Mouse (Mus musculus) forebrain, embryonic 14.5 days (tissue): ENCODE measurements around the gene Taz. TPM values are rescaled to one million over a fixed set of nuclear protein-coding genes. Genes with fewer than 3 reads are reported as not detected.

Source experiments
- ATAC-seq: fragments of 200-750 bp; cut with Nextera tagmentation; 2 replicates; pipeline ENCODE4 v1.8.0; 2017; ENCODE audit warnings: mild to moderate bottlenecking, moderate library complexity
- DNase-seq: peaks from one replicate; pipeline ENCODE4 v3.0.0-alpha.2; 2015; ENCODE audit warnings: low spot score
- H3K27ac ChIP-seq: fragments of 300-500 bp; sonication (generic); 2 replicates; pipeline ENCODE4 v1.5.1; 2014; ENCODE audit warnings: low read depth, mild to moderate bottlenecking, control low read depth, low read length, moderate library complexity
- H3K27me3 ChIP-seq: fragments of 300-500 bp; sonication (generic); replicated peaks from 2 replicates; pipeline ENCODE4 v1.6.1; 2014; ENCODE audit warnings: low read length, control low read depth, mixed read lengths; ENCODE audit not compliant: control insufficient read depth, insufficient read depth
- H3K36me3 ChIP-seq: fragments of 300-500 bp; sonication (generic); 2 replicates; pipeline ENCODE4 v1.6.1; 2014; ENCODE audit warnings: low read length, control low read depth; ENCODE audit not compliant: control insufficient read depth, insufficient read depth
- H3K4me1 ChIP-seq: fragments of 300-500 bp; sonication (generic); 2 replicates; pipeline ENCODE4 v1.6.1; 2014; ENCODE audit warnings: antibody characterized with exemption, low read length, control low read depth; ENCODE audit not compliant: control insufficient read depth, insufficient read depth
- H3K4me2 ChIP-seq: fragments of 300-500 bp; sonication (generic); 2 replicates; pipeline ENCODE4 v1.6.1; 2014; ENCODE audit warnings: mild to moderate bottlenecking, control low read depth, low read length
- H3K4me3 ChIP-seq: fragments of 300-500 bp; sonication (generic); 2 replicates; pipeline ENCODE4 v1.5.1; 2014; ENCODE audit warnings: low read depth, low read length, control low read depth
- H3K9ac ChIP-seq: fragments of 300-500 bp; sonication (generic); 2 replicates; pipeline ENCODE4 v1.6.1; 2014; ENCODE audit warnings: mild to moderate bottlenecking, low read length, control low read depth, moderate library complexity
- H3K9me3 ChIP-seq: fragments of 300-500 bp; sonication (generic); replicated peaks from 2 replicates; pipeline ENCODE4 v1.6.1; 2016; ENCODE audit warnings: low read length, control low read depth, mixed read lengths; ENCODE audit not compliant: control insufficient read depth
- WGBS: fragments of 180-500 bp; shearing (Covaris S2); extraction: QIAGEN DNeasy Blood & Tissue Kit; methylation state at CpG from one replicate; pipeline ENCODE4 v1.1.7; 2014; 5-methylcytosine and 5-hydroxymethylcytosine counted together
- polyA plus RNA-seq: library from polyadenylated mRNA; unstranded; fragments of >200 nt; fragmentation: Nextera tagmentation; extraction: Ambion mirVana; gene quantifications from 2 replicates; pipeline ENCODE4 v1.2.1, GENCODE M21; 2014

Gene Taz
- polyA plus RNA-seq, 1 experiment from 2014 or later, result 65.0 TPM

DNA sequence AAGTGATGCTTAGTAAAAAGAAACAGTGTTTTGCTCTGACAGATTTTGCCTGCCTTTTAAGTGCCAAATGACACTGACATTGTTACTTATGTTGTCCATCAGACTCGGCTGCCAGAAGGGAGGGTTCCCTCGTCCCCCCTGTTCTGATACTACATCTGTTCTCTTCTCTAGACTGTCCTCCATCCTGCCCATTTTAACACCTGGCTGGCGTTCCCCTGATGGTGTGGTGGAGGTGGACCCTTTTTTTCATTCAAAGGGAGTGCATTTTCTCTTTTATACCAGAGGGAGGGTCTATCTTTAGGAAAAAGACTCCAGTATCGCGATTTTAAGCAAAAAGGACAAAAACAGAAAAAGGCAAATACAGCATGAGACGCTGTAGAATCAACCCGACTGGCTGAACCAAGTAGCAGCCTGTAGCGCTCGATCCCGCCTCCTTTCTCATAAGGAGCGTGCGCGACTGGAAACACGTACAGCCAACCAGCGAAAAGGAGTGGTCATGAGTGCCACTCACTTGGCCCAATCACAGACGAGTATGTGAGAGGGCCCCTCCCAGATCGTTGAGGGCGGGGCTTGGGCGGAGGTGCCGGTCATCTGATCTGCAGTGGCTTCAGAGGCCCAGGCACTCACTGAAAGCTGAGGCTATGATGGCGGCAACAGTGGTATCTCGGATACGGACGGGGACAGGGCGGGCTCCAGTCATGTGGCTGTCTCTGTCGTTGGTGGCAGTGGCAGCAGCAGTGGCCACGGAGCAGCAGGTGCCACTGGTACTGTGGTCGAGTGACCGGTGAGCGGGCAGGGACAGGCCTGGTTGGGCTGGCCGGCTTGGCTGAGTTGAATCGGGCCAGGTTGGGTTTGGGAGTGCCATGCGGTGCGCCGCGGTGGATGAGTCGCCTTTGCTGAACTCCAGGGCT lies 15.1 kb downstream of the Taz start, which contains the start of gene Atp6ap1:
Gene Atp6ap1, plus strand, starts transcription at position 560 of the 911 bp plus-strand sequence.
- Histone ChIP-seq H3K27ac (peak within 1 kb of the TSS; percentile 60), H3K4me1 (no peaks in the 10 kb centered on the region), H3K36me3 (peaks cover 24% of the 10 kb centered on the region), H3K4me3 (peak within 1 kb of the TSS; percentile 56), H3K4me2 (peak within 1 kb of the TSS; percentile 68), H3K27me3 (no peaks in the 10 kb centered on the region), H3K9me3 (no peaks in the 10 kb centered on the region), H3K9ac (peak within 1 kb of the TSS; percentile 74)
- 31% methylated on average over 37 of the region's 37 CpGs for WGBS
- DNase-seq (peak; percentile 96), ATAC-seq (peak; percentile 99)

DNA sequence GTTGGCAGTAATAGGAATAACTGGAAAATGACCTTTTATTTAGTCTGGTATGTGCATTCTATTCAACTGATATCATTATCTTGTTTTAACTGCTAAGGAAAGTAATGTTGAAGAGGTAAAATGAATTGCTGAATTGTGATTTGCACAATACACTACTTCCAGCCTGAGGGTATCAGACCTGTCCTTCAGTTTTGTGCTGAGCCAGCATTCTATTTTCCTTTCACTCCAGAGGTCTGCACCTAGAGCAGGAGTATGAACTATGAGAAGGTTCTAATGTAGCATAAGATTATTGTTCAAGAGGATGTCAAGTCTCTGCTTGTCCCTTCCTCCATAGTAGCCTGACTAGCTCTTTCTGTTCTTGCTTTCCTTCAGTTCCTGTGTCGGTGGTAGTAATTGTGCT lies 16.6 kb downstream of the Taz start:
- Histone ChIP-seq H3K9me3 (no peaks in the 10 kb centered on the region), H3K4me2 (no peak overlapping the region), H3K36me3 (peaks cover 35% of the 10 kb centered on the region), H3K4me3 (no peak overlapping the region), H3K4me1 (no peaks in the 10 kb centered on the region), H3K9ac (no peak overlapping the region), H3K27me3 (no peaks in the 10 kb centered on the region), H3K27ac (no peak overlapping the region)
- DNase-seq (no peak), ATAC-seq (no peak)
- 87% methylated on average over 1 of the region's 1 CpGs for WGBS

DNA sequence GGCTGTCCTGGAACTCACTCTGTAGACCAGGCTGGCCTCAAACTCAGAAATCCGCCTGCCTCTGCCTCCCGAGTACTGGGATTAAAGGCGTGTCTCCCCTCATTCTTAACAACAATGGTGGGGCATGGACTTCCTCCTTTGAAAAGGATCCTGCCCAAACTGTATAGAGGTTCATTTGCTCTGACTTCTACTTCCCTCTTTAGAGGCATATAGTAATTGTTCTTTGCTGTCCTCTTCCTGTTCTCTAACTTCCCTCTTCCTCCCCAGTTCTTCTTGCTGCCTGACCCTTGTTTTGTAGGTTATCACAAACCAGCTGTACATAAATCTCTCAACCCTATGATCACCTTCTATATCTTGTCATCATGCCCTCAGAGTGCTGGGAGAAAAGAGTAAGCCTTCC lies 18.0 kb downstream of the Taz start:
- Histone ChIP-seq H3K4me1 (no peaks in the 10 kb centered on the region), H3K9me3 (no peaks in the 10 kb centered on the region), H3K9ac (no peak overlapping the region), H3K27ac (no peak overlapping the region), H3K4me2 (no peak overlapping the region), H3K27me3 (no peaks in the 10 kb centered on the region), H3K4me3 (no peak overlapping the region), H3K36me3 (peaks cover 41% of the 10 kb centered on the region)
- 82% methylated on average over 3 of the region's 3 CpGs for WGBS
- no peak for DNase-seq
- no peak for ATAC-seq

DNA sequence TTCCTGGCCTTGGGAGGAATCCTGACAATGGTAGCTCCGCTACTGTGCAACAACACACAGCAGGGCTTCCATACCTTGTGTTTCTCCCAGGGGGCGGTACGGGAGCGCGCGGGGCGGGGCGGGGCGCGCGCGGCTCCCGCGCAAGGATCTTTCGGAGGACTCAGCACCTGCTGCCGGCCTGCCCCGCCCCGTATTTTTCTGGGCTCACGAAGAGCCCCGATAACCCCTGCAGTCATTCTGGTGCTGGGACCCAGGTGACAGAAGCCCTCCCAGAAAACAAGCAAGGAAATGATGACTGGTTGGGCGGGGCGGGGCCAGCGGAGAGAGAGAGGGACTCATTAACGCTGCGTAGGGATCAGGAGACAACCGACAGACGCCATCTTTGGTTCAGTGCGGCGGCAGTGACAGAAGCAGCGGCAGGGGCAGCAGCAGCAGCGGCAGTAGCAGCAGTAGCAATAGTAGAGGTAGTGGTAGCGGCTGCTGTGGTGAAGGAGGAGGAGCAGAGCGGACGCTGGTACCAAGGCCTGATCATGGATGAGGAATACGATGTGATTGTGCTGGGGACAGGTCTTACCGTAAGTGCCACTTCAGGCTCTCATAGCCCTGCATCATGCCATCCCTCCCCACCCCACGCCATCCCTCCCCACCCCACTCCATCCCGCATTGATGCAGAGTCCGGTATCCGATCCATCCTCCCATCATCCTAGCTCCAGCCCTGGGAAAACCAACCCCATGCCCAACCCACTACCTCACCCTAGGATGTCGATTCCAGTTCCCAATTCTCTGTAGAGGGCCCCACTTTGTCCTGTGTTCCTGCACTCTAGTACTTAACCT lies 23.4 kb downstream of the Taz start, which contains the start of gene Gdi1:
Gene Gdi1, plus strand, starts transcription at position 132 of the 834 bp plus-strand sequence.
- Histone ChIP-seq H3K9ac (peak within 1 kb of the TSS; percentile 80), H3K36me3 (peaks cover 71% of the 10 kb centered on the region)
- WGBS, result 22% methylated on average over 41 of the region's 41 CpGs

DNA sequence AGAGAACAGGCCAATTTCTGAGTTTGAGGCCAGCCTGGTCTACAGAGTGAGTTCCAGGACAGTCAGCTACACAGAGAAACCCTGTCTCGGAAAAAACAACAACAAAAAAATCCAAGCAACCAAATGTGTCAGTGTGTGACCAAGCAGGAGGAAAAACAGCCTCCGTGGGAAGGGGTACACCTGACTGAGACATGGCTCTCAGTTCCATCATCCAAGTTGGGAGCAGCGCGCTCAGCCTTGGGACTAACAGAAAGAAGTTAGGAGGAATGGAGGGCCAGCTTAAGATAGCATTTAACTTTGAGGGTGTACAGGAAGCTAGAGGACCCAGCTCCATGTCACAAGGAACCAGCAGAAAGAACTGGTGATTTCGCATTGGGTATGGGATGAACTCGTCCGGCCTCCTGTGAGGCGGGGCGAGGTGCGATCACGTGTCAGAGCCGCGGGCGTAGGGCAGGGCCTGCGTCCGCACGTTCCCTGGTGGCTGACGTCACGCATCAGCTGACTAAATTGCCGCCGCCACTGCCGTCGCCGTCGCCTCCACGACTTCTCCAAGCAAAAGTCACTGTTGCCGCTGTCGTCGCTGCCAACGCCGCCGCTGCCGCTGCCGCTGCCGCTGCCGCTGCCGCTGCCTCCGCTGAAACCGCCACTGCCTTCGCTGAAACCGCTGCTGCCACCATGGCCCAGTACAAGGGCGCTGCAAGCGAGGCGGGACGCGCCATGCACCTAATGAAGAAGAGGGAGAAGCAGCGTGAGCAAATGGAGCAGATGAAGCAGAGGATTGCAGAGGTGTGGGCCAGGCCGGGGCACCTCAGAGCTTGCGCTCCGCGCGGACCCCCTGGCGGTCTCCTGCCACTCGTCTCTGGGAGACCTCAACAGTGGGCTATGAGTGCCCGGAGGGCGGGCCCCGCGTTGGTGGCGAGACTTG lies 31.1 kb downstream of the Taz start, which contains the start of gene Fam50a:
Gene Fam50a, plus strand, starts transcription at position 494 of the 925 bp plus-strand sequence.
- peak within 1 kb of the TSS; percentile 53 for H3K4me3 ChIP-seq
- H3K27ac ChIP-seq, result peak within 1 kb of the TSS; percentile 71
- H3K27me3 ChIP-seq, result no peaks in the 10 kb centered on the region
- no peaks in the 10 kb centered on the region for H3K9me3 ChIP-seq
- WGBS, result 26% methylated on average over 59 of the region's 59 CpGs
- peak within 1 kb of the TSS; percentile 74 for H3K9ac ChIP-seq
- H3K36me3 ChIP-seq, result peaks cover 33% of the 10 kb centered on the region
- H3K4me1 ChIP-seq, result no peaks in the 10 kb centered on the region
- DNase-seq, result peak; percentile 91
- ATAC-seq, result peak; percentile 98
- peak within 1 kb of the TSS; percentile 70 for H3K4me2 ChIP-seq

More for the DNA sequence above, 23.4 kb downstream of the Taz start, which contains the start of gene Gdi1:
- Histone ChIP-seq H3K27ac (peak within 1 kb of the TSS; percentile 94), H3K4me3 (peak within 1 kb of the TSS; percentile 51), H3K9me3 (no peaks in the 10 kb centered on the region), H3K27me3 (no peaks in the 10 kb centered on the region), H3K4me1 (peaks cover 7% of the 10 kb centered on the region), H3K4me2 (peak within 1 kb of the TSS; percentile 72)
- peak; percentile 82 for DNase-seq
- ATAC-seq, result peak; percentile 87

DNA sequence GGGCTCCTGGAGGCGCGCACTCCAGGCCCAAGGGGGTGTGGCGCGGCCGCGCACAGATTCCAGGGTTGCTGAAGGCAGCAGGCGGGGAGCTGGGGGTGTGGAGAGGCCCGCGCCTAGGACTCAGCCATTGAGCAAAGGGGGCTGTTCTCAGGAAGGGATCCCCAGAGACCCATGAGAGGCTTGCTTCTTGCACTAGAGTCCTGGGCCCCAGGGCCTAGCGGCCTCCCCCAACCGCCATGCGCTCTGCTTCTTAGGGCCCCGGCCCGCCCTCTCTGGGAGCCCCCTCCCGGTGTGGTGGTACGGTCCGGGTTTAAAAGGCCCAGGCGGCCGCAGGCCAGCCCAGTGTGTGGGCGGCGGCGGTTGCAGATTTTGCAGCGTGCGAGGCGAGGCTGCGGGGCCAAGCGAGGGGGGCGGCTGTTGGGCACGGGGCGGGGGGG lies 47.0 kb downstream of the Taz start, which contains the start of gene Plxna3:
Gene Plxna3, plus strand, starts transcription at position 342 of the 437 bp plus-strand sequence.
- no peaks in the 10 kb centered on the region for H3K9me3 ChIP-seq
- peak within 1 kb of the TSS; percentile 70 for H3K9ac ChIP-seq
- H3K36me3 ChIP-seq, result peaks cover 13% of the 10 kb centered on the region
- H3K27me3 ChIP-seq, result no peaks in the 10 kb centered on the region
- peak; percentile 78 for DNase-seq
- peak within 1 kb of the TSS; percentile 63 for H3K4me2 ChIP-seq
- H3K27ac ChIP-seq, result peak within 1 kb of the TSS; percentile 86
- peak; percentile 96 for ATAC-seq
- 35% methylated on average over 30 of the region's 30 CpGs for WGBS
- H3K4me1 ChIP-seq, result no peaks in the 10 kb centered on the region
- peak within 1 kb of the TSS; percentile 51 for H3K4me3 ChIP-seq

DNA sequence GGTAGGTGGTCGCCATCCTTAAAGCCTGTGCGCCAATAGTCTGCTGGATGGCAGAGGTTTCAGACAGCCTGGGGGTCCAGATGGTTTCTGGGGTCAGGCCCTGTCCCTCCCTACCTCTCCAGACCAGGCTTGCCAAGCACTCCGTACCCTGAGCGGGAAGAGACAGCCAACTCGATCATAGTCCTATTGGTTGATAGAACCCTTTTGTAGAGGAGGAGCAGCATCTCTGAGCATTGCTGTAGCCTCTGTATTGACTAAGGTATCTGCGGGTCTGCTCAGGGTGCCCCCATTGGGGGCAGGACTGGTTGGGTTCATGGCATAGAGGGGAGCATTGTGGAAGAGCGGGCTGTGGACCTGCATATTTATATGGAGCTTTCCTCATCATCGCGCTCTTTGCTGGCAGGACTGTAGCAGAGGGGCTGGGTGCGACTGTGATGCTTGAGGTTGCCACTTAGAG lies 47.5 kb downstream of the Taz start:
- H3K4me3 ChIP-seq, result peak overlapping the region; percentile 51
- 33% methylated on average over 10 of the region's 10 CpGs for WGBS
- peak overlapping the region; percentile 70 for H3K9ac ChIP-seq
- ATAC-seq (peak; percentile 54), DNase-seq (peak; percentile 15)
- H3K4me1 ChIP-seq, result no peaks in the 10 kb centered on the region
- H3K27me3 ChIP-seq, result no peaks in the 10 kb centered on the region
- no peaks in the 10 kb centered on the region for H3K9me3 ChIP-seq
- H3K27ac ChIP-seq, result peak overlapping the region; percentile 86
- peaks cover 18% of the 10 kb centered on the region for H3K36me3 ChIP-seq
- peak overlapping the region; percentile 63 for H3K4me2 ChIP-seq
